In the genomic region with DNA sequence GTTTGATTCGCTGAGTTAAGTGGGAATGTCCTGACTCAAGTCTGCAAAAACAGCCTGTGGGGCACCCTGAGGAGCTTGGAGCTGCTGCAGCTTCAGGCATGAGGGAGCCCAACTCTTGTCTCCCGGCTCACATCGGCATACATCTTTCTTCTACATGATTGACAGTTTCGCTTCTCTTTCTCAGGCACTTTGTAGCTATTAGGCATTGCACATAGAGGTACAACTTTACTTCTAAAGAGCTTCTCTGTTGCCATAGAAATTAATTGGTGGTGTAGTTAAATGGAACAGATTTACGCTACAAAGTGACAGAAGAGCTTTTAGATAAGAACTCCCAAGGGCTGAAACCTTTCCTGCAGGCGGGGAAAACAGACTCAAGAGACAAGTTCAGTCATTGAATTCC, we compare ENCODE assay signal across 15 mouse cellular contexts.
"Had no signal": no experiment of that assay in that cellular context is flagged by ENCODE, and none has a peak within 500 bp of the region (broad histone marks: within the 10 kb centered on the region; RNA-seq: fewer than 3 reads in every experiment).

No protein-coding gene starts in this region.

- H3K4me3 ChIP-seq: layer of hippocampus, adult 2 months; limb, embryonic 13.5 days; midbrain, embryonic 10.5 days; neural tube, embryonic 13.5 days had no signal

- H3K9ac ChIP-seq: limb, embryonic 13.5 days; liver, embryonic 14.5 days; neural tube, embryonic 13.5 days had no signal

- H3K27me3 ChIP-seq: limb, embryonic 13.5 days; neural tube, embryonic 13.5 days had no signal

- ATAC-seq: lung, postnatal 0 days had no signal

- DNase-seq: kidney, postnatal 10 days; kidney, postnatal 4 days; left cerebral cortex, postnatal 4 days; lung, adult 18-20 months; lung, postnatal 4 days; midbrain, embryonic 14.5 days; right cerebral cortex, postnatal 25 days; thymus, adult 18-20 months; thymus, postnatal 14 days had no signal

- H3K27ac ChIP-seq: layer of hippocampus, adult 2 months; limb, embryonic 13.5 days; liver, embryonic 14.5 days; midbrain, embryonic 10.5 days; neural tube, embryonic 13.5 days had no signal

- H3K4me1 ChIP-seq: limb, embryonic 13.5 days; midbrain, embryonic 10.5 days had no signal

- H3K4me2 ChIP-seq: limb, embryonic 13.5 days; neural tube, embryonic 13.5 days had no signal

- H3K9me3 ChIP-seq: limb, embryonic 13.5 days; midbrain, embryonic 10.5 days; neural tube, embryonic 13.5 days had no signal
